Comparison of ENCODE assay signal across 15 mouse cellular contexts in genomic region chr1:160025146-160025894, GRCm38 (mm10). TPM values are rescaled to one million over a fixed set of nuclear protein-coding genes. Genes with fewer than 3 reads are reported as not detected.
A peak's percentile ranks its signal among the peaks of the same experiment; 100 is the strongest.
DNase-seq lines count a peak whose midpoint lies in the region; ATAC-seq and TF ChIP-seq lines count a peak whose summit lies in the region.
"Had no signal": no experiment of that assay in that cellular context is flagged by ENCODE, and none has a peak within 500 bp of the region (broad histone marks: within the 10 kb centered on the region; RNA-seq: fewer than 3 reads in every experiment).

No protein-coding gene starts in this region.

- peak overlapping the region; percentile 65 for H3K27ac ChIP-seq in layer of hippocampus, adult 2 months
- no peak overlapping the region for H3K27ac ChIP-seq in liver, embryonic 11.5 days (ENCODE audit: low read depth, low read length)
- no peak overlapping the region for H3K27ac ChIP-seq in midbrain, embryonic 14.5 days (replicated peaks; ENCODE audit: low read depth, low read length)
- no peak overlapping the region for H3K27ac ChIP-seq in heart, adult 2 months
- H3K27ac ChIP-seq: embryonic facial prominence, embryonic 10.5 days; hindbrain, embryonic 14.5 days had no signal

- H3K79me2 ChIP-seq in heart, adult 2 months (replicated peaks; ENCODE audit: control insufficient read depth, insufficient read depth, low read length) = no peaks in the 10 kb centered on the region

- H3K27me3 ChIP-seq in liver, embryonic 11.5 days (replicated peaks; ENCODE audit: control insufficient read depth, insufficient read depth, low read length) = no peaks in the 10 kb centered on the region
- no peaks in the 10 kb centered on the region for H3K27me3 ChIP-seq in midbrain, embryonic 14.5 days (ENCODE audit: control insufficient read depth, insufficient read depth, low read length)
- no peaks in the 10 kb centered on the region for H3K27me3 ChIP-seq in heart, adult 2 months (ENCODE audit: control insufficient read depth, insufficient read depth, low read length)

- no peak for TF ChIP-seq POLR2A in heart, adult 2 months (IDR thresholded peaks at IDR 0.05; ENCODE audit: insufficient read depth, low read depth, low read length)

- H3K4me2 ChIP-seq in liver, embryonic 11.5 days = peak overlapping the region; percentile 13; the same call in 1 of the 2 replicates
- H3K4me2 ChIP-seq in midbrain, embryonic 14.5 days (ENCODE audit: low read length) = no peak overlapping the region
- H3K4me2 ChIP-seq: hindbrain, embryonic 14.5 days had no signal

- no peaks in the 10 kb centered on the region for H3K36me3 ChIP-seq in liver, embryonic 11.5 days (ENCODE audit: control insufficient read depth, insufficient read depth, low read length)
- no peaks in the 10 kb centered on the region for H3K36me3 ChIP-seq in midbrain, embryonic 14.5 days (ENCODE audit: control insufficient read depth, insufficient read depth, low read length)
- H3K36me3 ChIP-seq in heart, adult 2 months (ENCODE audit: control insufficient read depth, insufficient read depth, low read length) = no peaks in the 10 kb centered on the region
- H3K36me3 ChIP-seq: embryonic facial prominence, embryonic 10.5 days had no signal

- no peak overlapping the region for H3K9ac ChIP-seq in liver, embryonic 11.5 days (ENCODE audit: low read depth, low read length)
- H3K9ac ChIP-seq in midbrain, embryonic 14.5 days (replicated peaks; ENCODE audit: low read length) = no peak overlapping the region
- no peak overlapping the region for H3K9ac ChIP-seq in heart, adult 2 months (ENCODE audit: low read depth, low read length)
- H3K9ac ChIP-seq: hindbrain, embryonic 14.5 days had no signal

- H3K4me1 ChIP-seq in liver, embryonic 11.5 days (replicated peaks; ENCODE audit: control insufficient read depth, insufficient read depth, low read length) = peaks cover 10% of the 10 kb centered on the region
- no peaks in the 10 kb centered on the region for H3K4me1 ChIP-seq in midbrain, embryonic 14.5 days (ENCODE audit: control insufficient read depth, insufficient read depth, low read length)
- peaks cover 1% of the 10 kb centered on the region for H3K4me1 ChIP-seq in heart, adult 2 months (ENCODE audit: control insufficient read depth, insufficient read depth, low read length)

- no peak for TF ChIP-seq CTCF in layer of hippocampus, adult 2 months (conservative IDR thresholded peaks at IDR 0.05)
- no peak for TF ChIP-seq CTCF in heart, adult 2 months (IDR thresholded peaks at IDR 0.05)

- TF ChIP-seq EP300 in heart, adult 2 months (IDR thresholded peaks at IDR 0.05; ENCODE audit: insufficient read depth, low read depth, low read length) = no peak

- no peak overlapping the region for H3K4me3 ChIP-seq in layer of hippocampus, adult 2 months
- no peak overlapping the region for H3K4me3 ChIP-seq in liver, embryonic 11.5 days (ENCODE audit: low read depth, low read length)
- H3K4me3 ChIP-seq in midbrain, embryonic 14.5 days (replicated peaks; ENCODE audit: low read depth, low read length) = no peak overlapping the region
- no peak overlapping the region for H3K4me3 ChIP-seq in heart, adult 2 months
- H3K4me3 ChIP-seq: embryonic facial prominence, embryonic 10.5 days; myocyte had no signal

- no peaks in the 10 kb centered on the region for H3K9me3 ChIP-seq in liver, embryonic 11.5 days (ENCODE audit: control insufficient read depth, low read length)
- H3K9me3 ChIP-seq in midbrain, embryonic 14.5 days (ENCODE audit: control insufficient read depth, low read length) = no peaks in the 10 kb centered on the region
- H3K9me3 ChIP-seq: embryonic facial prominence, embryonic 10.5 days had no signal

- no peak for DNase-seq in layer of hippocampus, adult 2 months (ENCODE audit: low spot score in 2 of 2)
- no peak for DNase-seq in layer of hippocampus, adult 9-10 months (ENCODE audit: low spot score)
- peak; percentile 33 for DNase-seq in NIH3T3 (ENCODE audit: low read depth)
- DNase-seq in liver, embryonic 11.5 days (ENCODE audit: low spot score) = no peak
- DNase-seq in spleen, postnatal 36 days (ENCODE audit: low spot score in 2 of 2) = peak; percentile 82 to 88
- no peak for DNase-seq in midbrain, embryonic 14.5 days
- no peak for DNase-seq in heart, adult 2 months
- DNase-seq: kidney, postnatal 4 days; lung, postnatal 10 days; retina, postnatal 1 day had no signal

- peak; percentile 83 for ATAC-seq in liver, embryonic 11.5 days (replicated peaks; ENCODE audit: low FRiP score)
- no peak for ATAC-seq in monocyte, adult 5-6 weeks (replicated peaks; ENCODE audit: insufficient number of reproducible peaks, low FRiP score, low TSS enrichment, poor library complexity, severe bottlenecking)
- ATAC-seq in midbrain, embryonic 14.5 days (ENCODE audit: low FRiP score, low TSS enrichment) = no peak
- ATAC-seq: forebrain, embryonic 14.5 days had no signal

- intact Hi-C loops in heart, adult 2 months (cut with DNase I) = no loop called here

- WGBS in liver, embryonic 11.5 days = 51% methylated on average over 11 of the region's 11 CpGs
- 85% methylated on average over 11 of the region's 11 CpGs for WGBS in midbrain, embryonic 14.5 days
- WGBS in heart, adult 2 months = 35% methylated on average over 11 of the region's 11 CpGs

RNA-seq across cellular contexts. Expression of gene 4930523C07Rik, which starts 18.9 kb away (rescaled TPM):
- total RNA-seq in layer of hippocampus, adult 2 months (2021) = 1 to 10 TPM; 2.2 to 2.3 TPM
- 13.2 and 19.0 TPM in 2 replicates for polyA plus RNA-seq in liver, embryonic 11.5 days (2014; fragmentation: Nextera tagmentation; extraction: Ambion mirVana)
- total RNA-seq in monocyte, adult 5-6 weeks (2017) = 80.4 to 126 TPM (median 107 TPM) in 3 replicates
- 0.78 and 2.9 TPM in 2 replicates for polyA plus RNA-seq in midbrain, embryonic 14.5 days (2014; fragmentation: Nextera tagmentation; extraction: Ambion mirVana)
- 10 to 100 TPM; 17.4 to 22.3 TPM for total RNA-seq in heart, adult 2 months (2021)
- polyA plus RNA-seq in heart, adult 2 months (2012; rRNA removed) = 10.7 and 10.9 TPM in 2 replicates

Comparison
In these comparisons a context has a peak if more than half of its experiments do, and no peak if none do; other contexts are left out.
1. DNase-seq: peak in NIH3T3 (single experiment) and spleen, postnatal 36 days (2 of 2); none in layer of hippocampus, adult 2 months (0 of 2), layer of hippocampus, adult 9-10 months (single experiment), liver, embryonic 11.5 days (single experiment), midbrain, embryonic 14.5 days (single experiment) and heart, adult 2 months (0 of 2).
2. RNA of gene 4930523C07Rik, which starts 18.9 kb away (total RNA-seq): 80.4 to 126 TPM in monocyte, adult 5-6 weeks and 17.4 to 22.3 TPM in heart, adult 2 months; 2.2 to 2.3 TPM in layer of hippocampus, adult 2 months; every median in the first group is over 4 times any median in the second.